Mouse (Mus musculus) cerebellum, postnatal 4 days (tissue): ENCODE results near the gene Rin2.
"Not testable (repeated sequence)": the region's sequence is repeated elsewhere in the genome, so short reads cannot be mapped to it uniquely, and the experiment has no call there.

ENCODE experiments used
- DNase-seq, 2 experiments: peaks; one replicate each; pipeline ENCODE4 v3.0.0; 2022; ENCODE audit warnings: low spot score in 2 of 2, mixed read lengths in 1 of 2

The Rin2 gene

GRCm38 (mm10) chr2:145683536-145683935 is 8.5 kb downstream of the Rin2 start:
- peak in 1 of 2 experiments; percentile 16 for DNase-seq

GRCm38 (mm10) chr2:145684151-145684550 is 9.1 kb downstream of the Rin2 start:
- no peak for DNase-seq

DNA sequence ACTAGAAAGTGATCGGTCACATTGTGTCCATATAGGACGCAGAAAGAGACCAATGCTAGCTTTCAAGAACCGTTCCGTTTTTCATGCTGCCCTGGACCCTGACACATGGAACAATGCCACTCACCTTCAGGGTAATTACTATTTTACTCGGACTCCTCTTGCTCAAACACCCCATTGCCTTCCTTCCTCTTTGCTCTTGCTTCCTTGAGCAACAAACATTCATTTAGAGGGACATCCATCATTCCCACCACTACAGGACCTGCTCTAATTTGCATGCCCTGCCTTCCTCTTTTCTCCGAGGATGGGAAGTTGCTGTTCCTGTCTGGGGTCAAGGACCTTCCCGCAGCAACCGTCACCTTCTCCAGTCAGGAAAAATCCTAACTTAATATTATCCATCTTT is 9.9 kb downstream of the Rin2 start:
- DNase-seq, result no peak

- DNase-seq, result no peak
These were observed 11.0 kb downstream of the Rin2 start for GRCm38 (mm10) chr2:145686017-145686416.

DNA sequence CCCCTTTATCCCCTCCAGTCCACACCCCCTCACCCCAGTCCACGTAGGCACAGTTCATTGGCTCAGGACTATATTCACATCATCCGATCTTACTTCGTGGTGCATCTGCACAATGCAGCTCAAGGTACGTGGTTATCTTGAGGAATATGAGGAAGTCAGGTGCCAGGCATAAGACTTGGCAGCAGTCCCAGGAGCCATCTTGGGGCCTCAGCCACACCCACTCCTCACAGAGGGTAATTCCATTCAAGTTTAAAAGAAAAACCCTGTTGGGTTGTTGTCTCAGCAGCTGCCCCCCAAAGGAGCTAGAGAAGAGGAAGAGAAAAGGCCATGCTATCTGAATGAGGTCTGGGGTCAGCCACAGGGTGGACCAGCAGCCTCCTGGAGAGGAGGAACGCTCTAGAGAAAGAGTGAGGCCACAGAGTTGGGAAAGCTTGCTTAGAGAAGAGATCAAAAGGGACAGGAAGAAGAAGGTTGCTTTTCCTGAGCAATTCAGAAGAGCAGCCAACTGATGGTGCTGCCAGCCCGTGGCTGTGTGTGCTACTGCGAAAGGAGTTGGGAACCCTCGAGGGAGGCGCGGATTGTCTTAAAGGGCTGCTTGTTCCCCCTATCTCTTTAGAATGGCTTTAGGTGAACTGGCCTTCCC is 16.5 kb downstream of the Rin2 start:
- no peak for DNase-seq

DNA sequence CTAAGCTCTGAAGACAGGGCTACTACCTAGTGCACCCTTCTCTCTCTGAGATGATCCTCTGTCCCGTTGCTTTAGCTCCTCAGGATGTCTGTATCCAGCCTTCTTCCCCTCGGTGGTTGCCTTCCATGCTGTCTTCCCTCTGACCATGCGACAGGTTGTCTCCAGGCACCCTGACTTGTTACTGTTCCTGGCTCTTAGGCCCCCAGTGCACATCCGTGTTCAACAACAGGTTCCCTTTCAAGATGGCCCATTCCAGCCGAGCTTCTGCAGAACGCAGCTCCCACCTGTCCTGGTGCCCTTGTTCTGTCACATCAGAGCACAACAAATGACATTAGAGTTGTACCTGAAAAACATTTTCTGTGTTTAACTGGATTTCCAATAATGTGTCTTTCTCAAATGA is 22.1 kb downstream of the Rin2 start:
- DNase-seq, result no peak

DNA sequence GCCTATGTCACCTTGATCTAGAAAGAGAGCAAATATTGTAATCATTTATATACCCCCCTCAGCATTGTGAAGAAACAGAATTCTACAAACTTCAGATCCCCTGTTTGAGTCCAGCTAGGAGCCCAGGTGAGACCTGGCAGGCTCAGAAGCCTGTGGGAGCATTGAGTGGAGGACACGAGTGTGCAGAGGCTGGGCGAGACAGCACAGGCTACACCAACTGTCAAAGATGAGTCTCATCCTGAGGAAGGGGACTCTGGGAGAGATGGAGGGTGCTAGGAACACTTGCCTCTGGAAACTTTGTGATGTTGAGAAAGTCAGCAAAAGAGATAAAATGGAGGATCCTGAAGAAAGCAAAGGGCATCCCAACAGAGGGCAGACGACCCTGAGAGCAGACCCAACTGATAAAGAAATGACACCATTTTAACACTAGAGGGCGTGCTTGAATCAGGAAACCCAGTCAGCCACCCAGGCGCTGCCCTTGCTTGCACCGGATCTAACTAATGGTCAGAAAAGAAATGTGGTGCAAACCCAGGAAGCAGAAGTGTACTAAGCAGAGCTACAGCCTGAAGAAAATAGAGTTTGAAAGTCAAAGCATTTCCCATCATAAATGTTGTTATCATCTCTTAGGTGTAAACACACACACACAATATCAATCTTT is 24.5 kb downstream of the Rin2 start:
- peak in 1 of 2 experiments; percentile 45 for DNase-seq

DNA sequence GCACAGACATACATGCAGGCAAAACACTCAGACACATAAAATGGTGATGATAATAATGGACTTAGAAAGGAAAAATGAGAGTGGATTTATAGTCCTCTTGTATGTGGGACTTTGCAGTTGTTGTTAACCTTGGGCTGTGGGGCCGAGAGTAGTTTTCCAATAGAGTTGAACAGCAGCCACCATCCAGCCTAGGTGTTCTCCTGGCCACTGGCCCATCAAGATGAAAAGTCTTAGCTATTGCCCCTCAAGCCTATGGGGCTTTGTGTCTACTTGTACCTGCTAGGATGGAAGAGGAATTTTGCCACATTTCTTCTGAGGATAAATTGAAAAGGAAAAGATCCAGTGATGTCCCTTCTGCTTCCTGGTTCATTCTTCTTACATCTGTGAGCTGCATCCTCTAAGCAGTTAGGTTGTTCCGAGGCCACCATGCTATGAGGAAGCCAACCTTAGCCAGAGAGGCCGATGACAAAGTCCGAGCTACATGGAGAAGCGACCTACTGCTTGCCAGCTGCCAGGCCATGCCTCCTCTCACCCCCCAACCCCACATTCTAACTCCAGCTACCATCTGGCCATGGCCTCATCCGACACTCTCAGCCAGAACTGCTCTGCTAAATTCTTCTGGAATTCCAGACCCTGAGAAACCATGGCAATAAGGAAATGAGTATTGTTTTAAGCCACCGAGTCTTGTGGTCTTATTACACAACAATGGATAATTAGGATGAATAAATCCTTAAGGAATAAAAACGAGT is 25.4 kb downstream of the Rin2 start:
- peak in 1 of 2 experiments; percentile 6 for DNase-seq

DNA sequence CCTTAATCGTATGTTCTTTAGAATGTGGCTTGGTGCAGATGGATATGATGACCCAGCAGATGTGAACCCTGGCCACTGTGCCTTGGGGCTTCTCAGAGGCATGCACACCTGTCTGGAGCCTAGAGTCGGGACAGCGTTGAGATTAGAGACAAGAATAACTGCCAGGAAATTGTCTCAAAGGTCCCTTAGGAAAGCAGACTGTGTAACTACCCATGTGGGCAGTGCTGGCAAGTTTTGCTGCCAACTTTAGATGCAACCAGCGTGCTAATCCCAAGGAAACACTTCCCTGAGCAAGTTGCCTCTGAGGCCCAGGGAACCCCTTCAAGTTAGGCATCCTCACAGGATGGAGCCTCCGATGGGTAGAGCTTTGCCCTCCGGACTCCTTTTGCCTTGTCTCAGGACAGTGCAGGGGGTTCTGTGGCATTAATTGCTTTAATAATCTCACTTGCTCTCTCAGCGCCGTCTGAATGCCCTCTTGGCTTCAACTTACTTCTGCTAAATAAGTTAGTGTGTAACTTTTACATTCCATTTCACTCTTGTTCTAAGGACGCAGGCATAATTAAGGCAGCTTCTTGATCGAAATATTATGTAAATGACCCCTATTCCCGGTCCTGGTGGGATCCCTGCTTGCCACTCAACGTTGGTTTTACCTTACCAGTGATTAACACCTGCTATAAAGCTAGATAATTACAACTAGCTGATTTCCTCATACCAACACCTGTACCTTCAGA is 26.8 kb downstream of the Rin2 start:
- DNase-seq, result no peak

DNA sequence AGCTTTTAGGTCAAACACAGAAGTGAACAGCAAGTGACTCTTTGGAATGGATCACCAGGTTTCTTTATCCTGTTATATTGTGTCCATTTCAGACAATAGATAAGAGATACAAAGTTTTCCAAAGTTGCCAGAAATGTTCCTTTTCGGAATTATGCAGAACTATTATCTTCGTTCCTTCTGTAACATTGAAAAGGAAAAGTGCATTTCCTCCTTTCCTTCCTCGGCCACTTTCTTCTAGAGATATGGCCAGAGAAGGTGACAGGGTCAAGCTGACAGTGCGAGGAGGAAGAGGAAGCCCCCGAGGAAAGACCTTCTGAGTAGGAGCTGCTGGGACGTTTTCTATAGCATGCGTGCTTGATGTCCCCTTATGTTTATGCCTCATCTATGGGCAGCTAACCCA is 29.7 kb downstream of the Rin2 start:
- no peak for DNase-seq

DNA sequence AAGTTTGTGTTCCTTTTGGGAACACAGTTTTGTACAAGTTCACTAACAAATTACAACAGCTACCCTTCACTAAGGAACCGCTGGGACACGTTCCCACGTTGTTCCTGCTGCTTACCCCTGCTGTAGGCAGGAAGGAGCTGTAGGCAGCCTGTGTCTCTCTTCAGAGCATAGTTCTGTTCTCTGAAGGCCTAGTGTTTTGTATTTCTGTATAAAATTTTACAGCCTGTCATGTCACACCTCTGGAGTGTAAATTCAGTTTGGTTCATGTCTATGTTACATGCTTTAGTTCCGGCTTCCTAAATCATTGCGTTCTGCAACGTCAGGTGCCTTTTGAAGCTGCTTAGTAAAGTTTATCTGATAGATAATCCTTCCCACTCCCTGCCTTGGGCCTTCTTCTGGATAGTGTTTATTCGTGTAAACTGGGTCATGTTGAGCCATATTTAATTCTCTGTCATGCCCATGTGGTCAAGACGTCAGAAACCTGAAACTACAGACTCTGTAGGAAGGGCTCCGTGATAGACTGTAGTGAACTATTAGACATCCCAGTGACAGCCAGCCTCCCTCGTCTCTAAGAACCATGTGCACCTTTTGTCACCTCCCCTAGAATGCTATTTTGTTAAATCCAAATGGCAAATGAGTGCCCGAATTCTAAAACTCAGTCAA is 34.8 kb downstream of the Rin2 start:
- DNase-seq, result no peak

DNA sequence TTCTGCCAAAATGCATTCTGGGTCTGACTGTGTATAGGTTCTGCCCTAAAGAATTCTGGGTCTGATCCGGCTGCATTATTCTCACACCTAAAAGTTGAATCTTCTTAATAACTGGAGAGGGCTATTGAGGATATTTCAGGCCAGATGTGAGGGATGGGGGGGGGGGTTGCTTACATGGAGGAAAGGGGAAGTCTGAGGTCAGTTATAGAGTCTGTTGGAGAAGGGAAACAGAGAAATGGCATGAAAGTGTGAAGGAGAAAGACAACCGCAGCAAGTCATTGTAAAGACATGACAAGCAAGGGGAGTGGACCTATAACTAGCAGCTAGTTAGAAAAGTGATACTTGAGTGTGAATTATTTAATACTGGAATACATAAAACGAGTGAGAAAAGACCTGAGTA is 36.5 kb downstream of the Rin2 start:
- DNase-seq, result no peak

DNA sequence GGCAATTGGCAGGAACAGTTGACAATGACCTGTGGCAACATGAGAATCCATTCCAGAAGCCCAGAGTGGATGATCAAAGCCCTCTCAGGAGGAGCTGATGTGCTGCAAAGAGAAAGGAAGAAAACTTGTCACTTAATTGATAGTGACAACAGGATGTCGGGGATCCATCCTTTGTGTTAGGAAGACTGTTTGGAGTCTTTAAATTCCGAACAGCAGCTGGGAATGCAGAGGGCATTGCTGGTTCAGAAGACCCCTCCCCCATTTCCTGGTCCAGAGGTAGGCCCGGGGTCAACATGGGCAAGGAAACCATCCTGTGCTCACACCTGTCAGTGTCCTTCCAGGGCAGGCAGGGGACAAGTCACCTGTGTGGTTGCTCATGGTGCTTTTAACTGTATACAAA is 37.0 kb downstream of the Rin2 start:
- DNase-seq, result no peak

DNA sequence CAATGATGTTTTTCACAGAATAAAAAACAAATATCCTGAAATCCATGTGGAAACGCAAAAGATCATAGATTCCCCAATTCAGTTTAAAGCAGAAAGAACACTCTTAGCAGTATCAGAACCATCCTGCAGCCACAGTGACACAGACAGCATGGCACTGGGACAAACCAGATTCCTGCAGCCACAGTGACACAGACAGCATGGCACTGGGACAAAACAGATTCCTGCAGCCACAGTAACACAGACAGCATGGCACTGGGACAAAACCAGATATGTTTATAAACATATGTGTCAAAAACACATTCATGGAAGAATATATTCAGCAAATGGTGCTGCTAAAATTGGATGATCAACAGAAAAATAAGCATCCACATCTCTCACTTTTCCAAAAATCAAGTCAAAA is 42.5 kb downstream of the Rin2 start:
- no peak for DNase-seq

GRCm38 (mm10) chr2:145718624-145719183 is 43.7 kb downstream of the Rin2 start:
- no peak for DNase-seq

GRCm38 (mm10) chr2:145720157-145720556 is 45.1 kb downstream of the Rin2 start:
- no peak for DNase-seq

DNA sequence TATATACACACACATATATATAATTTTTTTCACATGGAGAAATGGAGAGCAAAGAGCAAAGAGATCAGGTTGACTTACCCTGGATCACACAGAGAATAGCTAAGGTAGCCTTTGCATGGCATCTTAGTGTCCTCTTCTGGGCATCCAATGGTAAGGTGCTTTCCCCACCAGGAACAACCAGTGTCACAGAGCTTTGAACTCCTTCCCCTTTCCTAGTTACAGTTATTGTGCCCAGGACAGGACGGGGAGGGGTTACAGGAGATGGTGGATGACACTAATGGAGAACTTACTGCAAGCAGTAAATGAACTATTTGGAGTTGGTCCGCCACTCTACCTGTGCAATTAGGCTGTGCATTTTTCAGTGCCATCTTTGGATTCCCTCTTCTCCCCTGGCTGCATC is 45.7 kb downstream of the Rin2 start:
- no peak for DNase-seq

GRCm38 (mm10) chr2:145722304-145722703 is 47.3 kb downstream of the Rin2 start:
- not testable (repeated sequence) for DNase-seq

GRCm38 (mm10) chr2:145724288-145724687 is 49.3 kb downstream of the Rin2 start:
- no peak for DNase-seq

DNA sequence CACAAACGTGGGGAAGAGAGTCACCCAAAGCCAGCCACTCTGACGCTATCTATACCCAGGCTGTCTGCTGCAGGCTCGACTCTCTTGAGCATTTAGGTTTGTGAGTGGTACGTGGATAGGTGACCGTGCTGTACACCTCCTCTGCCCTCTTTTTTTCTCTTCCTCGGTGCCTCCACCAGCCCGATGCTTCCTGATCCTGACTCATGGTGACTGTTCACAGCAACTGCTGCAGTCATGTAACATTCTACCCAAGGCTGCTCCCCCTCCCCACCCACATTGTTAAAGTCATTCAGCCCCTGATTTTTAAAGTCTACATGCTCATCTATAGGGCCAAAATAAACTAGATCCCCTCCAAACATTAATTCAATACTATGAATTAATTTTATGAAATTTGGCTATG is 54.4 kb downstream of the Rin2 start:
- DNase-seq, result no peak

GRCm38 (mm10) chr2:145730189-145730880 is 55.3 kb downstream of the Rin2 start:
- no peak for DNase-seq
